Mouse (Mus musculus): ENCODE results near the gene Polg. TPM values are rescaled to one million over a fixed set of nuclear protein-coding genes. Genes with fewer than 3 reads are reported as not detected.

Polg gene
- total RNA-seq, 2 experiments from 2014 or later: 84.1 to 90.7 TPM

Small RNAs within 50 kb of the gene (microRNA-seq; reads per million reads assigned to microRNA genes)
- gene Mir9-3: 60.1 to 88.9 reads per million in 2 experiments

Other genes starting within 250 kb of the Polg start
- gene Abhd2, start 193.2 kb downstream of the Polg start, total RNA-seq (2021): 10 to 100 TPM; 87.6 to 93.2 TPM
- 10 to 100 TPM; 16.8 to 19.0 TPM for gene Rlbp1, start 79.3 kb downstream of the Polg start, total RNA-seq (2021)
- gene Fanci, start 74.4 kb downstream of the Polg start, total RNA-seq (2021): 1 to 10 TPM in 1 of 2 experiments, under 1 TPM in 1; 0.71 to 1.6 TPM
- 1 to 10 TPM; 1.1 to 2.2 TPM for gene Rhcg, start 151.3 kb upstream of the Polg start, total RNA-seq (2021)
- gene Ticrr, start 193.8 kb upstream of the Polg start, total RNA-seq (2021): under 1 TPM; 0.45 to 0.97 TPM
- gene Kif7, start 249.4 kb upstream of the Polg start, total RNA-seq (2021): 1 to 10 TPM; 3.0 to 3.2 TPM

Measured in layer of hippocampus, postnatal 14 days (tissue).